Mouse (Mus musculus): ENCODE results near the gene Ugdh. TPM values are rescaled to one million over a fixed set of nuclear protein-coding genes. Genes with fewer than 3 reads are reported as not detected.
"Not testable (repeated sequence)": the region's sequence is repeated elsewhere in the genome, so short reads cannot be mapped to it uniquely, and the experiment has no call there.

Ugdh gene
- 54.4 and 57.4 TPM in 2 replicates for polyA plus RNA-seq (2016; fragmentation: Nextera tagmentation; extraction: Ambion mirVana)

- Histone ChIP-seq H3K36me3 (no peaks in the 10 kb centered on the region), H3K9me3 (replicated peaks) (no peaks in the 10 kb centered on the region), H3K27ac (replicated peaks) (peak within 1 kb of the TSS; percentile 88), H3K4me1 (peaks cover 21% of the 10 kb centered on the region), H3K4me3 (peak within 1 kb of the TSS; percentile 81), H3K27me3 (ENCODE audit: low read depth, poor library complexity, severe bottlenecking) (no peaks in the 10 kb centered on the region)
- under 1% methylated on average over 51 of the region's 51 CpGs for WGBS
- DNase-seq (ENCODE audit: low spot score), result peak; percentile 98
Measured at GRCm38 (mm10) chr5:65435806-65436561, at the start of gene Ugdh. Gene Ugdh (minus strand): TSS chr5:65435949.

GRCm38 (mm10) chr5:65482996-65483395, 47.2 kb upstream of the Ugdh start:
- WGBS, result 93% methylated on average over 4 of the region's 4 CpGs
- Histone ChIP-seq H3K4me3 (no peak overlapping the region), H3K36me3 (no peaks in the 10 kb centered on the region), H3K4me1 (no peaks in the 10 kb centered on the region), H3K27ac (replicated peaks) (no peak overlapping the region), H3K27me3 (ENCODE audit: low read depth, poor library complexity, severe bottlenecking) (no peaks in the 10 kb centered on the region), H3K9me3 (replicated peaks) (no peaks in the 10 kb centered on the region)
- DNase-seq (ENCODE audit: low spot score), result no peak

- Histone ChIP-seq H3K4me1 (no peaks in the 10 kb centered on the region), H3K27me3 (ENCODE audit: low read depth, poor library complexity, severe bottlenecking) (no peaks in the 10 kb centered on the region), H3K9me3 (replicated peaks) (no peaks in the 10 kb centered on the region), H3K4me3 (no peak overlapping the region), H3K36me3 (no peaks in the 10 kb centered on the region), H3K27ac (replicated peaks) (no peak overlapping the region)
- no peak for DNase-seq (ENCODE audit: low spot score)
- WGBS, result 88% methylated on average over 4 of the region's 4 CpGs
Measured at GRCm38 (mm10) chr5:65480511-65480910, 44.8 kb upstream of the Ugdh start.

- 94% methylated on average over 9 of the region's 9 CpGs for WGBS
- H3K4me1 ChIP-seq, result no peaks in the 10 kb centered on the region
Measured at GRCm38 (mm10) chr5:65479681-65480445, 44.1 kb upstream of the Ugdh start.

GRCm38 (mm10) chr5:65478224-65478623, 42.5 kb upstream of the Ugdh start:
- H3K9me3 ChIP-seq (replicated peaks), result no peaks in the 10 kb centered on the region
- H3K4me1 ChIP-seq, result no peaks in the 10 kb centered on the region
- DNase-seq (ENCODE audit: low spot score), result no peak
- no peaks in the 10 kb centered on the region for H3K36me3 ChIP-seq
- WGBS, result 74% methylated on average over 4 of the region's 4 CpGs
- H3K27me3 ChIP-seq (ENCODE audit: low read depth, poor library complexity, severe bottlenecking), result no peaks in the 10 kb centered on the region
- H3K4me3 ChIP-seq, result no peak overlapping the region
- H3K27ac ChIP-seq (replicated peaks), result no peak overlapping the region

More at GRCm38 (mm10) chr5:65479681-65480445, 44.1 kb upstream of the Ugdh start:
- no peaks in the 10 kb centered on the region for H3K9me3 ChIP-seq (replicated peaks)
- H3K27me3 ChIP-seq (ENCODE audit: low read depth, poor library complexity, severe bottlenecking), result no peaks in the 10 kb centered on the region
- DNase-seq (ENCODE audit: low spot score), result no peak
- H3K4me3 ChIP-seq, result no peak overlapping the region
- no peaks in the 10 kb centered on the region for H3K36me3 ChIP-seq
- H3K27ac ChIP-seq (replicated peaks), result no peak overlapping the region

- 95% methylated on average over 4 of the region's 4 CpGs for WGBS
Measured at GRCm38 (mm10) chr5:65476739-65477138, 41.0 kb upstream of the Ugdh start.

GRCm38 (mm10) chr5:65475806-65476205, 40.1 kb upstream of the Ugdh start:
- WGBS, result 77% methylated on average over 2 of the region's 2 CpGs
- DNase-seq (ENCODE audit: low spot score), result no peak
- Histone ChIP-seq H3K27me3 (ENCODE audit: low read depth, poor library complexity, severe bottlenecking) (no peaks in the 10 kb centered on the region), H3K4me1 (peaks cover 6% of the 10 kb centered on the region; the same call in 1 of the 2 replicates), H3K36me3 (no peaks in the 10 kb centered on the region), H3K4me3 (no peak overlapping the region), H3K27ac (replicated peaks) (no peak overlapping the region), H3K9me3 (replicated peaks) (no peaks in the 10 kb centered on the region)

More at GRCm38 (mm10) chr5:65476739-65477138, 41.0 kb upstream of the Ugdh start:
- not testable (repeated sequence) for H3K4me3 ChIP-seq; H3K36me3 ChIP-seq; H3K9me3 ChIP-seq (replicated peaks); H3K27ac ChIP-seq (replicated peaks); H3K27me3 ChIP-seq (ENCODE audit: low read depth, poor library complexity, severe bottlenecking); DNase-seq (ENCODE audit: low spot score); H3K4me1 ChIP-seq

- DNase-seq (ENCODE audit: low spot score), result no peak
- no peaks in the 10 kb centered on the region; the same call in 1 of the 2 replicates for H3K9me3 ChIP-seq (replicated peaks)
- peaks cover 6% of the 10 kb centered on the region; the same call in 1 of the 2 replicates for H3K4me1 ChIP-seq
- no peak overlapping the region for H3K27ac ChIP-seq (replicated peaks)
- H3K36me3 ChIP-seq, result peaks cover 26% of the 10 kb centered on the region
- H3K27me3 ChIP-seq (ENCODE audit: low read depth, poor library complexity, severe bottlenecking), result no peaks in the 10 kb centered on the region
- H3K4me3 ChIP-seq, result no peak overlapping the region
- WGBS, result 93% methylated on average over 6 of the region's 6 CpGs
Measured at GRCm38 (mm10) chr5:65469766-65470165, 34.0 kb upstream of the Ugdh start.

- H3K27me3 ChIP-seq (ENCODE audit: low read depth, poor library complexity, severe bottlenecking), result no peaks in the 10 kb centered on the region
- DNase-seq (ENCODE audit: low spot score), result no peak
- WGBS, result 80% methylated on average over 3 of the region's 3 CpGs
Measured at GRCm38 (mm10) chr5:65466911-65467310, 31.2 kb upstream of the Ugdh start.

GRCm38 (mm10) chr5:65460361-65460760, 24.6 kb upstream of the Ugdh start:
- H3K4me3 ChIP-seq, result no peak overlapping the region
- DNase-seq (ENCODE audit: low spot score), result no peak
- H3K27me3 ChIP-seq (ENCODE audit: low read depth, poor library complexity, severe bottlenecking), result no peaks in the 10 kb centered on the region
- H3K4me1 ChIP-seq, result peaks cover 5% of the 10 kb centered on the region; the same call in 1 of the 2 replicates
- 0 out of 2 replicates have a peak, but pooled peaks cover 3% of the 10 kb centered on the region for H3K36me3 ChIP-seq
- no peaks in the 10 kb centered on the region for H3K9me3 ChIP-seq (replicated peaks)
- 92% methylated on average over 14 of the region's 14 CpGs for WGBS
- no peak overlapping the region for H3K27ac ChIP-seq (replicated peaks)

More at GRCm38 (mm10) chr5:65466911-65467310, 31.2 kb upstream of the Ugdh start:
- Histone ChIP-seq H3K4me1 (no peaks in the 10 kb centered on the region), H3K4me3 (no peak overlapping the region), H3K36me3 (peaks cover 29% of the 10 kb centered on the region), H3K9me3 (replicated peaks) (no peaks in the 10 kb centered on the region; the same call in 1 of the 2 replicates), H3K27ac (replicated peaks) (no peak overlapping the region)

GRCm38 (mm10) chr5:65459454-65459853, 23.7 kb upstream of the Ugdh start:
- no peaks in the 10 kb centered on the region for H3K9me3 ChIP-seq (replicated peaks)
- WGBS, result 94% methylated on average over 3 of the region's 3 CpGs
- H3K36me3 ChIP-seq, result 0 out of 2 replicates have a peak, but pooled peaks cover 3% of the 10 kb centered on the region
- no peak overlapping the region for H3K27ac ChIP-seq (replicated peaks)
- H3K27me3 ChIP-seq (ENCODE audit: low read depth, poor library complexity, severe bottlenecking), result no peaks in the 10 kb centered on the region
- H3K4me1 ChIP-seq, result peaks cover 5% of the 10 kb centered on the region; the same call in 1 of the 2 replicates
- H3K4me3 ChIP-seq, result no peak overlapping the region
- no peak for DNase-seq (ENCODE audit: low spot score)

- DNase-seq (ENCODE audit: low spot score), result no peak
- 87% methylated on average over 5 of the region's 5 CpGs for whole genome bisulfite sequencing
- Histone ChIP-seq H3K4me1 (peaks cover 5% of the 10 kb centered on the region; the same call in 1 of the 2 replicates), H3K9me3 (replicated peaks) (no peaks in the 10 kb centered on the region), H3K4me3 (no peak overlapping the region), H3K36me3 (no peaks in the 10 kb centered on the region), H3K27ac (replicated peaks) (no peak overlapping the region), H3K27me3 (ENCODE audit: low read depth, poor library complexity, severe bottlenecking) (no peaks in the 10 kb centered on the region)
Measured at GRCm38 (mm10) chr5:65457846-65458245, 22.1 kb upstream of the Ugdh start.
